Mouse (Mus musculus): ENCODE measurements around the gene Lrrc8b. TPM values are rescaled to one million over a fixed set of nuclear protein-coding genes. Genes with fewer than 3 reads are reported as not detected.

Gene Lrrc8b
- polyA plus RNA-seq, 1 experiment from 2014 or later = 22.9 TPM

DNA sequence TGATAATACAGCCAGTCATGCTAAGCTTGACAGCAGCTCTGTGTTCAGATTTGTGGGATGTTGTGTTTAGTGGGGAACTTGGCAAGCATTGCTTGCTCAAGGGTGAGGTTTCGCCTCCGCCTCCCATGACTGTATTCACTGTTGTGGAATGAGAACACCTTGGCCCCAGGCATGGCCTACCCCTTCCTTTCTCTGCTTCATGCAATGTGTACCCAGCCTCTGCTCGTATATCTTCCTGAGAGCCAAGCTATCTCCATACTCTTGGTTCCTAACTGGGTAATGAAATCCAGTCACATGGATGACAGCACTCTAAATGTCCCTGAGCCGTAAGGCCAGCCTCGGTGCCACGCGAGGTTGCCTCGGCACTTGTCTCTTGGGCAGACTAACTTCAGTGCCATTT lies 50.0 kb downstream of the Lrrc8b start:
- Histone ChIP-seq H3K4me3 (ENCODE audit: low read depth, low read length) (no peak overlapping the region), H3K4me1 (ENCODE audit: control insufficient read depth, insufficient read depth, low read length) (no peaks in the 10 kb centered on the region), H3K9me3 (ENCODE audit: control insufficient read depth, low read length) (no peaks in the 10 kb centered on the region), H3K4me2 (ENCODE audit: low read depth, low read length) (no peak overlapping the region), H3K27me3 (ENCODE audit: control insufficient read depth, insufficient read depth, low read length) (no peaks in the 10 kb centered on the region), H3K27ac (ENCODE audit: low read depth, low read length) (no peak overlapping the region), H3K36me3 (ENCODE audit: control insufficient read depth, insufficient read depth, low read length) (no peaks in the 10 kb centered on the region), H3K9ac (replicated peaks; ENCODE audit: low read depth, low read length) (no peak overlapping the region)
- 90% methylated on average over 8 of the region's 8 CpGs for WGBS
- 0 out of 2 replicates have a peak, but pooled peaks have one; percentile 24 for ATAC-seq (ENCODE audit: low read depth)

DNA sequence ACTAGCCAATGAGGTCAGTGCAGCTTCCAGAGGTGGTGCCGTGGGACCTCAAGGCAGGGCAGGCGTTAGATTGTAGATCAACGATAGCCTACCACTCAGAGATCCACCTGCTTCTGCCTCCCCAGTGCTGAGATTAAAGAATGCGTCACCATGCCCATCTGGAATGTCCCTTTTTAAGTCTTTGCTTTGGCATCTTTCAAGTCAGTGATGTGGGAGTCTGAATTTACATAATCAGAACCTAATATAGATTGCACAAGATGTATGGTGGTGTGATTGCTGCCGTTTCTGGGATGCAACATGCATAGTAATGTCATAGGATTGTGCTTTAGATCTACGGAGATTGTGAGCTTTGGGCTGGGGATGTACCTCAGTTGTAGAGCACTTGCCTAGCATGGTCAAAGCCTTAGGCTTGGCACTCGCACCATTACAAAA lies 50.9 kb downstream of the Lrrc8b start:
- no peak overlapping the region for H3K4me2 ChIP-seq (ENCODE audit: low read depth, low read length)
- no peaks in the 10 kb centered on the region for H3K36me3 ChIP-seq (ENCODE audit: control insufficient read depth, insufficient read depth, low read length)
- H3K9me3 ChIP-seq (ENCODE audit: control insufficient read depth, low read length) = no peaks in the 10 kb centered on the region
- no peaks in the 10 kb centered on the region for H3K4me1 ChIP-seq (ENCODE audit: control insufficient read depth, insufficient read depth, low read length)
- WGBS = 94% methylated on average over 7 of the region's 7 CpGs
- no peaks in the 10 kb centered on the region for H3K27me3 ChIP-seq (ENCODE audit: control insufficient read depth, insufficient read depth, low read length)
- ATAC-seq (ENCODE audit: low read depth) = no peak
- H3K4me3 ChIP-seq (ENCODE audit: low read depth, low read length) = no peak overlapping the region
- H3K27ac ChIP-seq (ENCODE audit: low read depth, low read length) = no peak overlapping the region
- H3K9ac ChIP-seq (replicated peaks; ENCODE audit: low read depth, low read length) = no peak overlapping the region

- Histone ChIP-seq H3K4me2 (ENCODE audit: low read depth, low read length) (no peak overlapping the region), H3K36me3 (ENCODE audit: control insufficient read depth, insufficient read depth, low read length) (no peaks in the 10 kb centered on the region), H3K4me3 (ENCODE audit: low read depth, low read length) (no peak overlapping the region), H3K9me3 (ENCODE audit: control insufficient read depth, low read length) (no peaks in the 10 kb centered on the region), H3K27ac (ENCODE audit: low read depth, low read length) (no peak overlapping the region), H3K9ac (replicated peaks; ENCODE audit: low read depth, low read length) (no peak overlapping the region), H3K27me3 (ENCODE audit: control insufficient read depth, insufficient read depth, low read length) (no peaks in the 10 kb centered on the region), H3K4me1 (ENCODE audit: control insufficient read depth, insufficient read depth, low read length) (no peaks in the 10 kb centered on the region)
- 71% methylated on average over 10 of the region's 10 CpGs for WGBS
- ATAC-seq (ENCODE audit: low read depth) = no peak
These were observed 51.7 kb downstream of the Lrrc8b start for GRCm38 (mm10) chr5:105467271-105467670.

DNA sequence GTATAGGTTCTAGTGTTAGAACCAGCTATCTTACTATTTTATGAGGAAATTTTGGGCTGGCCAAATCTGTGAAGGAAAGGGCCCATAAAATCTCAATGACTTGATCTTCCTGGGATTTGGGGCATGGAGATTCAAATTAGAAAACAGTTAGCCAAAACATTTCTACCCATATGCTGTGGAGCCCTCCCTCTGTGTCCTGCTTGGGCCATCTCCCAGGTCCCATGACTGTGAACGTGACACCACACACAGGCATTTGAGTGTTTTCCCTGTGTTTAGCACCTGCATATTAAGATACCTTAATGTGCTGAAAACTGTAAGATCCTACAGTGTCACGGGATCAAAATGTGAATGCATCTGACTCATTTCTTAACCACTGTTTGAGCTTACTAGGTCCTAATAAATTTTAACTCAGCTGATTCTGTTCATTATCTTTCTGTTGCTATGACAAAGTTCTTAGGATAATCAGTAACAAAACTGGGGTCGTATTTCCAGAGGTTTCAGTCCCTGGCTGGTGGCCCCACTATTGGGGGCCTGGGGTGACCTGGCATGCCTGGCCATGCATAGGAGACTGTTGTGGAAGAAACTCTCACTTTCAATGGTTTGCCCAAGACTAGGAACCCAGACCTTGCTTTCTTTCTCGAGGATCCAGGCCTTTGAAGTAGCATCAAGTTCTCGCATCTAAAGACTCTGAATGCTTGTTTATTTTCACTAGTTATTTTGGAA lies 57.6 kb downstream of the Lrrc8b start:
- Histone ChIP-seq H3K9me3 (ENCODE audit: control insufficient read depth, low read length) (no peaks in the 10 kb centered on the region), H3K27me3 (ENCODE audit: control insufficient read depth, insufficient read depth, low read length) (no peaks in the 10 kb centered on the region), H3K4me2 (ENCODE audit: low read depth, low read length) (no peak overlapping the region), H3K9ac (replicated peaks; ENCODE audit: low read depth, low read length) (no peak overlapping the region), H3K36me3 (ENCODE audit: control insufficient read depth, insufficient read depth, low read length) (no peaks in the 10 kb centered on the region), H3K4me1 (ENCODE audit: control insufficient read depth, insufficient read depth, low read length) (no peaks in the 10 kb centered on the region), H3K4me3 (ENCODE audit: low read depth, low read length) (no peak overlapping the region), H3K27ac (ENCODE audit: low read depth, low read length) (no peak overlapping the region)
- 68% methylated on average over 5 of the region's 5 CpGs for WGBS
- no peak for ATAC-seq (ENCODE audit: low read depth)

GRCm38 (mm10) chr5:105477527-105477926 lies 62.0 kb downstream of the Lrrc8b start:
- Histone ChIP-seq H3K27ac (ENCODE audit: low read depth, low read length) (no peak overlapping the region), H3K4me3 (ENCODE audit: low read depth, low read length) (no peak overlapping the region), H3K4me1 (ENCODE audit: control insufficient read depth, insufficient read depth, low read length) (no peaks in the 10 kb centered on the region), H3K36me3 (ENCODE audit: control insufficient read depth, insufficient read depth, low read length) (peaks cover 22% of the 10 kb centered on the region), H3K27me3 (ENCODE audit: control insufficient read depth, insufficient read depth, low read length) (no peaks in the 10 kb centered on the region), H3K9me3 (ENCODE audit: control insufficient read depth, low read length) (no peaks in the 10 kb centered on the region), H3K9ac (replicated peaks; ENCODE audit: low read depth, low read length) (no peak overlapping the region), H3K4me2 (ENCODE audit: low read depth, low read length) (no peak overlapping the region)
- no peak for ATAC-seq (ENCODE audit: low read depth)
- 92% methylated on average over 9 of the region's 9 CpGs for whole genome bisulfite sequencing

DNA sequence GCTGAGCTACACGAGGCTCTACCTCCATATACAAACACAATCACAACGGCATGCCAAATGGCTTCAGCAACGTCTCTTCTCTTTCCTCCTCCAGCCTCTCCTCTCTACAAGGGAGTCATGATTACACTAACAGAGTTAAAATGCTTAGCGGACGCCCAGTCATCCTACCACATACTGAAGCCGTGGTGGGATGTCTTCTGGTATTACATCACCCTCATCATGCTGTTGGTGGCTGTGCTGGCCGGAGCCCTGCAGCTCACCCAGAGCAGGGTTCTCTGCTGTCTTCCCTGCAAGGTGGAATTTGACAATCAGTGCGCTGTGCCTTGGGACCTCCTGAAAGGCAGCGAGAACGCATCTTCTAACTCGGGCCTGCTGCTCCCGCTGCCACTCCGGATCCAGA lies 64.1 kb downstream of the Lrrc8b start:
- ATAC-seq (ENCODE audit: low read depth) = no peak
- no peak overlapping the region for H3K9ac ChIP-seq (replicated peaks; ENCODE audit: low read depth, low read length)
- H3K27me3 ChIP-seq (ENCODE audit: control insufficient read depth, insufficient read depth, low read length) = no peaks in the 10 kb centered on the region
- H3K9me3 ChIP-seq (ENCODE audit: control insufficient read depth, low read length) = no peaks in the 10 kb centered on the region
- no peak overlapping the region for H3K4me3 ChIP-seq (ENCODE audit: low read depth, low read length)
- no peak overlapping the region for H3K4me2 ChIP-seq (ENCODE audit: low read depth, low read length)
- no peaks in the 10 kb centered on the region for H3K4me1 ChIP-seq (ENCODE audit: control insufficient read depth, insufficient read depth, low read length)
- 93% methylated on average over 13 of the region's 13 CpGs for WGBS
- no peak overlapping the region for H3K27ac ChIP-seq (ENCODE audit: low read depth, low read length)
- peaks cover 22% of the 10 kb centered on the region for H3K36me3 ChIP-seq (ENCODE audit: control insufficient read depth, insufficient read depth, low read length)

- no peak for ATAC-seq (ENCODE audit: low read depth)
- H3K4me3 ChIP-seq (ENCODE audit: low read depth, low read length) = no peak overlapping the region
- peaks cover 22% of the 10 kb centered on the region for H3K36me3 ChIP-seq (ENCODE audit: control insufficient read depth, insufficient read depth, low read length)
- H3K9ac ChIP-seq (replicated peaks; ENCODE audit: low read depth, low read length) = no peak overlapping the region
- H3K27ac ChIP-seq (ENCODE audit: low read depth, low read length) = no peak overlapping the region
- no peaks in the 10 kb centered on the region for H3K9me3 ChIP-seq (ENCODE audit: control insufficient read depth, low read length)
- H3K4me1 ChIP-seq (ENCODE audit: control insufficient read depth, insufficient read depth, low read length) = no peaks in the 10 kb centered on the region
- H3K4me2 ChIP-seq (ENCODE audit: low read depth, low read length) = no peak overlapping the region
- no peaks in the 10 kb centered on the region for H3K27me3 ChIP-seq (ENCODE audit: control insufficient read depth, insufficient read depth, low read length)
- 97% methylated on average over 17 of the region's 17 CpGs for WGBS
These were observed 65.0 kb downstream of the Lrrc8b start for GRCm38 (mm10) chr5:105480561-105480960.

DNA sequence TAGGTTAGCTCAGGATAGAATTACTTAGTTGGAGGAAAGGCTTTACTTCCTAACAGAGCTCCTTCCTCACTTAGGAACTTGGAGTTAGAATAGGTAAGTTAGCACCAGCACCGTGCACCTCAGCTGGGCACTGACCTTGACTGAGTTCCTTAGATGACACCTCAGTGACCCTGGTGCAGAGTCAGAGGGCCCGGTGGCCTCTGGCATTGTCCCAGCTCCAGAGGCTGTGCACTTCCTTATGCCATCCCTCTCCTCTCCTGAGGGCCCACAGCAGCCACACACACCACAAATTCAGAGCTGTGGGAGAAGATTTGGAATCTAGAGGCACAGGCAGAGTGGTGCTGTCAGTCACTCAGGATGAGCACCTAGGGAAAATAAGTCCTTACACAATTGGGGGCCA lies 68.1 kb downstream of the Lrrc8b start:
- H3K4me1 ChIP-seq (ENCODE audit: control insufficient read depth, insufficient read depth, low read length) = no peaks in the 10 kb centered on the region
- no peak for ATAC-seq (ENCODE audit: low read depth)
- 92% methylated on average over 2 of the region's 2 CpGs for WGBS
- no peak overlapping the region for H3K4me3 ChIP-seq (ENCODE audit: low read depth, low read length)
- H3K4me2 ChIP-seq (ENCODE audit: low read depth, low read length) = no peak overlapping the region
- H3K27ac ChIP-seq (ENCODE audit: low read depth, low read length) = no peak overlapping the region
- H3K36me3 ChIP-seq (ENCODE audit: control insufficient read depth, insufficient read depth, low read length) = peaks cover 22% of the 10 kb centered on the region
- no peaks in the 10 kb centered on the region for H3K27me3 ChIP-seq (ENCODE audit: control insufficient read depth, insufficient read depth, low read length)
- H3K9me3 ChIP-seq (ENCODE audit: control insufficient read depth, low read length) = no peaks in the 10 kb centered on the region
- no peak overlapping the region for H3K9ac ChIP-seq (replicated peaks; ENCODE audit: low read depth, low read length)

GRCm38 (mm10) chr5:105484247-105484646 lies 68.7 kb downstream of the Lrrc8b start:
- no peak overlapping the region for H3K9ac ChIP-seq (replicated peaks; ENCODE audit: low read depth, low read length)
- H3K4me1 ChIP-seq (ENCODE audit: control insufficient read depth, insufficient read depth, low read length) = no peaks in the 10 kb centered on the region
- H3K36me3 ChIP-seq (ENCODE audit: control insufficient read depth, insufficient read depth, low read length) = peaks cover 20% of the 10 kb centered on the region
- H3K4me2 ChIP-seq (ENCODE audit: low read depth, low read length) = no peak overlapping the region
- ATAC-seq (ENCODE audit: low read depth) = no peak
- no peaks in the 10 kb centered on the region for H3K27me3 ChIP-seq (ENCODE audit: control insufficient read depth, insufficient read depth, low read length)
- no peak overlapping the region for H3K4me3 ChIP-seq (ENCODE audit: low read depth, low read length)
- 80% methylated on average over 6 of the region's 6 CpGs for WGBS
- no peaks in the 10 kb centered on the region for H3K9me3 ChIP-seq (ENCODE audit: control insufficient read depth, low read length)
- no peak overlapping the region for H3K27ac ChIP-seq (ENCODE audit: low read depth, low read length)

All from neural tube, embryonic 14.5 days (tissue).